Mouse (Mus musculus): Measurements from ENCODE around the gene Susd1.

The Susd1 gene

GRCm38 (mm10) chr4:59319136-59319941 is 119.1 kb downstream of the Susd1 start:
- peak; percentile 69 for DNase-seq

- DNase-seq, result peak; percentile 78
Measured at GRCm38 (mm10) chr4:59318602-59319001, 119.8 kb downstream of the Susd1 start.

- DNase-seq, result peak; percentile 91
Measured at GRCm38 (mm10) chr4:59315553-59316405, 122.7 kb downstream of the Susd1 start.

- DNase-seq, result peak; percentile 87
Measured at GRCm38 (mm10) chr4:59314939-59315552, 123.4 kb downstream of the Susd1 start.

DNA sequence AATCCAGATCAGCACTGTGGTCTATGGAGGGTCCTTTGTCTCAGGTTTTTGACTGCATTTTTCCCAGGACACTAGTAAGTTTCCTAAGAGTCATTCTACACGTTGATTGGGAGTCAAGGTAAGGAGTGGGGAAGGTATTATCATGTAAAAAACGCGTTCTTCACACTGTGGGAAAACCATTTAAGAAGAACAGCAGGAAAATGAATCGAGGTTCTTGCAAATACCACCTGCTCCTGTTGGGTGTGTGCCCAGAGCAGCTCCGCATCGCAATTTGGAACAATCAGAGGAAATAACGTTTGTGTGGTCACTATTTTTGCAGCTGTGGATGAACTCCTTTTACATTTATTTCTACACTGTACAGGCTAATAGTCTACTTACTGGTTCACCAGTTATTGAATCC is 125.5 kb downstream of the Susd1 start:
- DNase-seq, result peak; percentile 97

GRCm38 (mm10) chr4:59310590-59310989 is 127.8 kb downstream of the Susd1 start:
- DNase-seq, result peak; percentile 64

DNA sequence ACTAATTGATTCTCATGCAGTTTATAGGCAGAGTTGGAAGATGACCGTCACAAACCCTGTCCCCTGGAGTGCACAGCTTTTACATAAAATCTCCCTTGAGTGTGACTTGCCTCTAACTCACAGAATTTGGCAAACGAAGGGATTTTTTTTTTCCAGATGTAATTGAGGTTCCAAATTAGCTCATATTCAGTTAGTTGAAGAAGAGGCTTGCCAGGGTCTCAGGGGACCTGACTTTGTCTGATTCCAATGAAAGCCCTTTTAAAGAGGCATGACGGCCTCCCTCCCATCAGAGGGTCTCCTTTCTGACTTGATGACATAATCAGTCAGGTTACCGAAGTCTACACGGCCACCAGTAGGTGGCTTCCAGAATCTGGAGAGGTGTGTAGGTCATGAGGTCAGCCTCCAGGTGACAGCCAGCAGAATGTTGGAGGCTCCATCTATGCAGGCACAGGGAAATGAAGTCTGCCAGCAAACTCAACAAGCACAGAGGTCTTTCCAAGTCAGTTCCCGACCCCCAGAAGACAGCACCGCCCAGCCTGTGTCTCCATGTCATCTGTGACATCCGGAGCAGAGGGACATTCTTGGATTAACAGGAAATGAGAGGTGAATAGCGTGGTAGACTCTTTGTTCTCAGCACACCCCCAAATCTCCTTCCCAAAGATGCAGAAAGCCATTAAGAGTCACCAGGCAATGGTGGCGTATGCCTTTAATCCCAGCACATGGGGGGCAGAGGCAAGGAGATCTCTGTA is 130.4 kb downstream of the Susd1 start:
- DNase-seq, result peak; percentile 96

GRCm38 (mm10) chr4:59302387-59302786 is 136.0 kb downstream of the Susd1 start:
- peak; percentile 79 for DNase-seq

DNA sequence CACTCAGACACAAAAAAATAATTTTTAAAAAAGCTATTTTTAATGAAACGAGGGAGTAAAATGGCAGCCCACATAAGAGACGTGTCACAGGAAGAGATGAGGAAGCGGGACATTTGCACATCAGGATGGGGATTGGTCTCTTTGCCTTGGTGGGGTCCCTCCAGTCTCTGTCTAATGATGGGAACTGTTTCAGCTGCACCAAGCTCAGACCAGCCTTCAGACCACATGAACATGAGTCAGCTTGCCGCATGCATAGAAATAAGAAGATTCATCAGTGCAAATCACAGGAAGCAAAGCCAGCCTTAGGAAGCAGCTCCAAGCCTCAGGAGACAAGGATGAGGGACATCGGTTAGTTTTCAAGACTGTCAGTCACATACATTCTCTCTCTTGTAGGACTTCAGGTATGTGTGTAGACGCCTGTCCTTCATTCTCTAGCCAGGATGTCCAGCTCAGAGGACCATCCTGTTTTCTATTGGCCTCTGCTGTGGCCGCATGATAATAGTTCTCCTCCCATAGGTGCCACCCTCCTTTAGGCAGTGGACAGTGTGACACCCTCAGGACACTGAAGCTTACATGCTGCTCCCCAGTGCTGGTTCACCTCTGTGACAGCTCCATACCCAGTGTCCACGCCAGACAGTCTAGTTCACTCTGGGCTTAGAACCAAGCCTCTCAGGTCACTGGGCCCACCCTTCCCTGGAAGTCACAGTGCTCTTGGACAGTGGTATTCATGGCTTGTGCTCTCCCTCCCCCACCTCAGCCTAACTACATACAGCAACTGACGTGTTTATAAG is 137.2 kb downstream of the Susd1 start:
- peak; percentile 83 for DNase-seq

GRCm38 (mm10) chr4:59298719-59299496 is 139.5 kb downstream of the Susd1 start:
- peak; percentile 94 for DNase-seq

- no peak for DNase-seq
Measured at GRCm38 (mm10) chr4:59295127-59295526, 143.3 kb downstream of the Susd1 start.

- peak; percentile 65 for DNase-seq
Measured at GRCm38 (mm10) chr4:59294661-59295060, 143.8 kb downstream of the Susd1 start.

- DNase-seq, result peak; percentile 94
Measured at GRCm38 (mm10) chr4:59291914-59292718, 146.3 kb downstream of the Susd1 start.

DNA sequence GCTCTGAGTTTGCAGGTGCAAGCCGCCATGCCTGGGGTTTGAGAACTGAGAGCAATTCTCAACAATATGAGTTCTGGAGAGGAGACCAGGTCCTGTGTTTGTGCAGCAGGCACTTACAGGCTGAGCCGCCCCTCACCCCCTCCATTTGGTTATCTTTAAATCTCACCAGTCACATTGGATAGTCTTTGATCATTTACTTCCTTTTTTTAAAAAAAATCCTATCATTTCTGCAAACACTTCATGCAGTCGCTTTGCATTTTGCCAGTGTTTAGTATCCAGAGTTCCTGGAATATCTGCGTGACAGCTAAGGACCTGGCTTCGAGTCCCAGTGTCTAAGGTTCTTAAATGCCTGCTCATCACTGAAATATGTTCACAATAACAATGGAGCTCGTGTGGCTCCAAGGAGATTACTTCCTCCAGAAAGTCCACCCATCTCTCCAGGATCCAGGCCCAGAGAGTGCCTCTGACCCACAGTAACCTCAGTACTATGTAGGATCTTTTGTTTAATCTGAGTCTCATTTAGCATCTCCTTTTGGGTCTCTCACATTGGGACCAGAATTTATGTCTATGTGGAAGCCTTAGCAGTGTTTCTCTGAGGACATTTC is 147.4 kb downstream of the Susd1 start:
- DNase-seq, result peak; percentile 82

DNA sequence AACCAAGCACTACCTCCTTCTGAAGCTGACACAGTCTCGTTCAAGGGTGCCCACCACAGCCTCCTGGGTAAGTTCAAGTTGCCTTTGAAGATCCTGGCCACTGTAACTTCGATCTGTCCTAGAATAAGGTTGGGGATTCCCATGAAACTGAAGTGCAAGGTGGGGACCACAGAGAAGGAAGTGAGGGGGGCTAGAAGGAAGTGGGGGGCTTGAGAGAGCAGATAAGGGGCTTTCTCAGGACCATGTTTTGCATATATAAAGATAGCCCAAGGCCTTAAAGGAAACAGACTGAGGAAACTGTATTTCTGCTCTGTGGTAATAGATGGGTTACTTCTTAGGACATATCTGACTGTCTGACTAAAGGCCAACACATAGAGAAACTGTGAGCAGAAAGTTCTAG is 151.3 kb downstream of the Susd1 start:
- DNase-seq, result peak; percentile 74

DNA sequence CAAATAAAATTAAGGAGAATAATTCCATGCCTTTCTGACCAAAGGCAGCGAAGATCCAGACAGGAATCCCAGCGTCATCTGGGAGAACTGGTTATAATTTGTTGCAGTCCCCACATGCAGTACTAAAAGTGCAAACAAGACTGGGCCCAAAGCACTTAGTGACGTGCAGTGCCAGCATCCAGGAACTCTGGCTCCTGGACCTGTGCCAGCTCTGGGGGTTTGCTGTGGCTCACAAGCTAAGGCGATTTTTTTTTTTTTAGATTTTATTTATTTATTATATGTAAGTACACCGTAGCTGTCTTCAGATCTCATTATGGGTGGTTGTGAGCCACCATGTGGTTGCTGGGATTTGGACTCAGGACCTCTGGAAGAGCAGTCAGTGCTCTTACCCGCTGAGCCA is 152.1 kb downstream of the Susd1 start:
- DNase-seq, result peak; percentile 70

DNA sequence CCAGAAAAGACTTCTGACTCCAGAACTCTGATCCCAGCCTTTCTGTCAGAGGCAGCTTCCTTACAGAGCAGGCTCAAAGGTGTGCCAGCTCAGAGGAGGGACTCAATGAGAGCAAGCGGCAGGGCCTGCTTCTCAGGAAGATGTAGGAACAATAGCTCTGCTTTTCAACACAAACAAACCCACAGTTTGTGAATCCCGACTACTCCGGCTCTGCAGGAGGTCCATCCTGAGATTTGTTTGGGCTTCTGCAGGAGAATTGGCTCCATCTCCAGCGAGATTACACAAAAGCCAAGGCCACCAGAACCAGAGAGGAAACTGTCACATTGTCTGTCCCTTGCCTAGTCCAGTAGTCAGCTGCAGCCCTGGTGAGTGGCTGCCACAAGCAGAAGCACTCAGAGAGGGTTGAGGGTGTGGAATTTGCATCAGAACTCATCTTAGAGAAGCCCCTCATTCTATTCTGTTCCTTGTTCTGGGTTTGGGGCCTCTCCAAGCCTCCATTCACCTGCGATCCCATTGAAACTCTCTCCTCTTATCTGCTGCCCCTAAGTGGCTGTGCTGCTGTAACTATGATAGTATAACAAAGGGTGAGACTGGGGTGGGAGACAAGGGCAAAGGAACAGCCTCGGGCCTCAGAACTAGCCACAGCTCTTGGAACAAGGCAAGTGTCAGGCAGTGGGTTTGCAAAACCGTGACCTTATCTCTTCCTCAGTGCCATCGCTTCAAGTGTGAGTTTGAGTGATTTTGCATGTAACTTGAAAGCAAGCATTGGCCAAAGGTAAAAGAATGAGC is 155.5 kb downstream of the Susd1 start:
- DNase-seq, result peak; percentile 84

DNA sequence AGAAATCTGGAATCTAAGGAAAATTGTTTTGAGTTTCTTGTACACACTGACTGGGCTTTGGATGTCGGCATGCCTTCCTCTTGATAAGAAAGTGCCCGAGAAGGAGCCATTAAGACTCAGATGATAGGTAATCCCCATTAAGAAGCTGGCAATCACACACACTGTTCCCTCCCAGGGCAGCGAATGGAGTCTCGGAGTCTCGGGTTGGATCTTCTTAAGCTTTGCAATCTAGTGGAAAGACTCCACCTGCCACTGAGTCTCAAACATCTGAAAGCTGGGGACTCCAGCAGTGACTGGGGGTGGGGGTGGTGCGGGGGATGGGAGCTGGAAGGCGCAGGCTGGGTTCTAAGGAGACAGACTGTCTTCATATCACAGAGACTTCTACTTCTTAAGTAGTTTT is 156.3 kb downstream of the Susd1 start:
- peak; percentile 71 for DNase-seq

- DNase-seq, result peak; percentile 73
Measured at GRCm38 (mm10) chr4:59280876-59281275, 157.6 kb downstream of the Susd1 start.
